9 mouse cellular contexts compared by ENCODE assay signal in the genomic region with DNA sequence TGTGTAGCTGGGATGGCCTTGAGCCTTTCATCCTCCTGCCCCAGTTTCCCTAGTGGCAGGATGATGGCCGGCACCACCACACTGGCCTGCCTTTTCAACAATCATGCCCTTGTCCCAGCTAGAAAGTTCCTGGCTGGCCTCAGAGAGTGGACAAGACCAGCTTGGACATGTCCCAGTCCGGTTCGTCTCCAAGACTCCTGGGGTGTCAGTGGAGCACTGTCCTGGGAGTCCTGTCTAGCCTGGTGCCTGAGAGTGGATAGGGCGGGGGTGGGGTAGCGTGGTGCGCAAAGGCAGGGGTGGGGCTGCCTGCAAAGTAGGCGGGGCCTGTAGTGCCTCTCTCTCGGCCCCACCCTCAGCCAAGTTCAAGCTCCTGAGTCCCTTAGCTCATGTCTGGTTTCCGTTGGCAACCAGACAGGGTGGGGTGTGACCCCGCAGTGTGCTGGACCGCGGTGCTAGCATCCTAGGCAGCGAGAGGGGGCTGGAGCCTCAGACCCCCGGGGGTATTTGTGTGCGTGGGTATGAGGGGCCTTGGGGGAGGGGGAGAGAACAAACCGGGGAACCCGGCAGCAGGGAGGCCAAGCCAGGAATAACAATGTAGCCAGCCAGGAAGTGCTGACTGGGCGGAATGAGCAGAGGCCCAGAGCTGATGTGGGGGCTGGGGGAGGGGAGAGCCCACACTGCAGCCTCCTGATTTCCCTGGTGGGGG. TPM values are rescaled to one million over a fixed set of nuclear protein-coding genes. Genes with fewer than 3 reads are reported as not detected.
DNase-seq lines count a peak whose midpoint lies in the region; ATAC-seq lines count a peak whose summit lies in the region.
"Had no signal": no experiment of that assay in that cellular context is flagged by ENCODE, and none has a peak within 500 bp of the region (broad histone marks: within the 10 kb centered on the region; RNA-seq: fewer than 3 reads in every experiment).

No protein-coding gene starts in this region.

- no peak overlapping the region for H3K4me3 ChIP-seq in midbrain, embryonic 14.5 days (replicated peaks; ENCODE audit: low read depth, low read length)
- H3K4me3 ChIP-seq: erythroblast, embryonic 14.5 days had no signal

- peak overlapping the region; percentile 24 for H3K4me2 ChIP-seq in midbrain, embryonic 14.5 days (ENCODE audit: low read length)

- H3K9me3 ChIP-seq in midbrain, embryonic 14.5 days (ENCODE audit: control insufficient read depth, low read length), result no peaks in the 10 kb centered on the region

- ATAC-seq in inflammation-experienced regulatory T-cells, adult 6 months, result peak; percentile 56
- ATAC-seq in midbrain, embryonic 14.5 days (ENCODE audit: low FRiP score, low TSS enrichment), result peak; percentile 62

- H3K4me1 ChIP-seq in midbrain, embryonic 14.5 days (ENCODE audit: control insufficient read depth, insufficient read depth, low read length), result peaks cover 32% of the 10 kb centered on the region

- DNase-seq in thymus, postnatal 14 days, result peak; percentile 39
- DNase-seq in thymus, adult 18-20 months, result no peak
- peak; percentile 72 for DNase-seq in cerebellum, postnatal 25 days
- DNase-seq in gastrocnemius, postnatal 10 days, result peak; percentile 72
- peak; percentile 88 for DNase-seq in liver
- peak; percentile 81 for DNase-seq in midbrain, embryonic 14.5 days
- DNase-seq in frontal cortex, postnatal 14 days (ENCODE audit: low spot score in 2 of 2), result no peak

- peak overlapping the region; percentile 80 for H3K27ac ChIP-seq in midbrain, embryonic 14.5 days (replicated peaks; ENCODE audit: low read depth, low read length)

- peaks cover 33% of the 10 kb centered on the region for H3K36me3 ChIP-seq in midbrain, embryonic 14.5 days (ENCODE audit: control insufficient read depth, insufficient read depth, low read length)

- no peak overlapping the region for H3K9ac ChIP-seq in midbrain, embryonic 14.5 days (replicated peaks; ENCODE audit: low read length)

- peaks cover 2% of the 10 kb centered on the region; the same call in 1 of the 2 replicates for H3K27me3 ChIP-seq in midbrain, embryonic 14.5 days (ENCODE audit: control insufficient read depth, insufficient read depth, low read length)

- whole genome bisulfite sequencing in midbrain, embryonic 14.5 days, result 6% methylated on average over 18 of the region's 18 CpGs

RNA-seq across cellular contexts. Expression of a gene that starts 8.8 kb away (rescaled TPM):
- total RNA-seq in gastrocnemius, postnatal 10 days (2021), result under 1 TPM in 1 of 2 experiments, not detected in 1; 0.65 TPM
- polyA plus RNA-seq in inflammation-experienced regulatory T-cells, adult 6 months (2017; shearing (Covaris generic)), result 10 to 100 TPM in 1 of 3 experiments, 1 to 10 TPM in 2; 4.4 to 10.7 (median 9.8) TPM
- 1.0 and 1.2 TPM in 2 replicates for polyA plus RNA-seq in midbrain, embryonic 14.5 days (2014; fragmentation: Nextera tagmentation; extraction: Ambion mirVana)
- polyA plus RNA-seq: erythroblast, embryonic 14.5 days had no signal

RNA-seq across cellular contexts. Expression of a gene that starts 12.9 kb away (rescaled TPM):
- 1 to 10 TPM in 1 of 2 experiments, under 1 TPM in 1; 0.33 to 2.0 TPM for total RNA-seq in gastrocnemius, postnatal 10 days (2021)
- polyA plus RNA-seq in inflammation-experienced regulatory T-cells, adult 6 months (2017; shearing (Covaris generic)), result 1 to 10 TPM in 1 of 3 experiments, not detected in 2; 3.1 TPM
- 1.3 and 2.9 TPM in 2 replicates for polyA plus RNA-seq in midbrain, embryonic 14.5 days (2014; fragmentation: Nextera tagmentation; extraction: Ambion mirVana)

RNA-seq across cellular contexts. Expression of a gene that starts 17.4 kb away (rescaled TPM):
- total RNA-seq in gastrocnemius, postnatal 10 days (2021), result under 1 TPM; 0.40 to 0.45 TPM
- 1 to 10 TPM in 2 of 3 experiments, under 1 TPM in 1; 0.60 to 1.9 (median 1.1) TPM for polyA plus RNA-seq in inflammation-experienced regulatory T-cells, adult 6 months (2017; shearing (Covaris generic))
- polyA plus RNA-seq in midbrain, embryonic 14.5 days (2014; fragmentation: Nextera tagmentation; extraction: Ambion mirVana), result 4.5 and 8.2 TPM in 2 replicates

RNA-seq across cellular contexts. Expression of a gene that starts 17.4 kb away (rescaled TPM):
- total RNA-seq in gastrocnemius, postnatal 10 days (2021), result 10 to 100 TPM; 40.3 to 46.7 TPM
- polyA plus RNA-seq in inflammation-experienced regulatory T-cells, adult 6 months (2017; shearing (Covaris generic)), result 10 to 100 TPM in 2 of 3 experiments, 1 to 10 TPM in 1; 9.2 to 17.9 (median 10.9) TPM
- polyA plus RNA-seq in midbrain, embryonic 14.5 days (2014; fragmentation: Nextera tagmentation; extraction: Ambion mirVana), result 59.5 and 79.6 TPM in 2 replicates

RNA-seq across cellular contexts. Expression of a gene that starts 23.4 kb away (rescaled TPM):
- total RNA-seq in gastrocnemius, postnatal 10 days (2021), result 10 to 100 TPM; 17.6 to 24.1 TPM
- polyA plus RNA-seq in inflammation-experienced regulatory T-cells, adult 6 months (2017; shearing (Covaris generic)), result 10 to 100 TPM; 10.7 to 27.1 (median 13.4) TPM
- 122 and 146 TPM in 2 replicates for polyA plus RNA-seq in midbrain, embryonic 14.5 days (2014; fragmentation: Nextera tagmentation; extraction: Ambion mirVana)

Comparison
In these comparisons a context has a peak if more than half of its experiments do, and no peak if none do; other contexts are left out.
1. DNase-seq: peak in thymus, postnatal 14 days (single experiment), cerebellum, postnatal 25 days (2 of 2), gastrocnemius, postnatal 10 days (single experiment), liver (single experiment) and midbrain, embryonic 14.5 days (single experiment); none in thymus, adult 18-20 months (0 of 2) and frontal cortex, postnatal 14 days (0 of 2).